Comparison of ENCODE assay signal across 12 mouse cellular contexts in the genomic region with DNA sequence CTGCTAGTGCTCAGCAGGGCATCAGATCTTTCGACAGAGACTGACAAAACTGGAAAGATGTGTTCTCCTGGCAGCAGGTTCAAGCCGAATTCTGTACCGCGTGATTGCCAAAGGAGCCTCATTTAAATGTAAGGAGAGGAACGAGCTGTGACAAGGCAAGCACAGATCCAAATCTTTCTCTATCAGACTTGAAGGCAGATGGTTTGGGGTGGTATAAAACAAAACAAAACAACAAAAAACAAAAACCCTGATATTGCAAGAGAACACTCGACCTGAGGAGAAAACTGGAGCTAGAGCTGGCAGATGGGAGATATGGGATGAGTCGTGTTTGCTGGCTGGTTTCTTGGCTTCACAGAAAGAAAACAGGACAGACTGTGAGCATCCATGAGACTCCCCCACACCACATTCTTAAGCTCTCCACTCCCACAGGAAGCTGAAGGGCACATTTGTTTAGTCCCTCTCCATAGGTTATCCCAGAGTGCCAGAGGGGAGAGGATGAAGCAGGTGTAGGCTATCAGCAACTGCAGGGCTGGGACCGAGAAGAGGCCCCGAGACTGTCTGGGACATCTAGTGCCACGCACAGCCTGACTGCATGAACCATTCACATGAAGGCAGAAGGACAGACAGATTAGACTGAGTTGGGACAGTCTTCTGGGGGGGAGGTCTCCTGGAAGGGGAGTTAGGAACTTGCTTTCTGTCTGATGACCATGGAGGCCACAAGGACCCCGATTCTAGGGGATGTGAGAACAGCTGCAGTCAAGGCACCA. TPM values are rescaled to one million over a fixed set of nuclear protein-coding genes. Genes with fewer than 3 reads are reported as not detected.
DNase-seq lines count a peak whose midpoint lies in the region; ATAC-seq and TF ChIP-seq lines count a peak whose summit lies in the region.
"Had no signal": no experiment of that assay in that cellular context is flagged by ENCODE, and none has a peak within 500 bp of the region (broad histone marks: within the 10 kb centered on the region; RNA-seq: fewer than 3 reads in every experiment).

No protein-coding gene starts in this region.

- TF ChIP-seq RAD21 in MEL (IDR thresholded peaks at IDR 0.05; ENCODE audit: low read depth, low read length), result no peak

- no peaks in the 10 kb centered on the region for H3K27me3 ChIP-seq in MEL (ENCODE audit: control insufficient read depth in 1 of 2, insufficient read depth in 2 of 2, low read length in 2 of 2)
- H3K27me3 ChIP-seq in intestine, embryonic 16.5 days (replicated peaks; ENCODE audit: control insufficient read depth, insufficient read depth, low read length), result no peaks in the 10 kb centered on the region
- H3K27me3 ChIP-seq: midbrain, embryonic 15.5 days had no signal

- H3K4me3 ChIP-seq in layer of hippocampus, adult 2 months, result no peak overlapping the region
- peak overlapping the region; percentile 25 to 26 for H3K4me3 ChIP-seq in MEL (ENCODE audit: control insufficient read depth in 1 of 2, insufficient read depth in 1 of 2, low read depth in 2 of 2, low read length in 2 of 2)
- H3K4me3 ChIP-seq in intestine, embryonic 16.5 days (ENCODE audit: low read length), result no peak overlapping the region
- H3K4me3 ChIP-seq: midbrain, embryonic 15.5 days had no signal

- no peaks in the 10 kb centered on the region for H3K9me3 ChIP-seq in MEL (replicated peaks; ENCODE audit: insufficient read depth, low read length)
- no peaks in the 10 kb centered on the region for H3K9me3 ChIP-seq in intestine, embryonic 16.5 days (ENCODE audit: control insufficient read depth, low read length)
- H3K9me3 ChIP-seq: midbrain, embryonic 15.5 days had no signal

- H3K27ac ChIP-seq in layer of hippocampus, adult 2 months, result peak overlapping the region; percentile 84
- peak overlapping the region; percentile 15; the same call in 1 of the 2 replicates for H3K27ac ChIP-seq in MEL (ENCODE audit: control insufficient read depth, low read depth, low read length)
- peak overlapping the region; percentile 65 for H3K27ac ChIP-seq in intestine, embryonic 16.5 days (ENCODE audit: low read length)
- H3K27ac ChIP-seq: midbrain, embryonic 15.5 days had no signal

- peak; percentile 33 for ATAC-seq in intestine, embryonic 16.5 days
- ATAC-seq in erythroid progenitor cell, adult 5-6 weeks (replicated peaks; ENCODE audit: low FRiP score, poor library complexity, severe bottlenecking), result no peak
- ATAC-seq: midbrain, embryonic 15.5 days had no signal

- peak in 1 of 2 experiments; percentile 15; a peak in 2 of 4 replicates for TF ChIP-seq EP300 in MEL (IDR thresholded peaks at IDR 0.05; ENCODE audit: low read depth in 1 of 2, low read length in 2 of 2)

- H3K9ac ChIP-seq in MEL (ENCODE audit: control insufficient read depth, low read depth, low read length, poor library complexity, severe bottlenecking), result peak overlapping the region; percentile 13
- no peak overlapping the region for H3K9ac ChIP-seq in intestine, embryonic 16.5 days (ENCODE audit: low read depth, low read length)
- H3K9ac ChIP-seq: midbrain, embryonic 15.5 days had no signal

- H3K4me1 ChIP-seq in MEL (ENCODE audit: control insufficient read depth in 1 of 2, insufficient read depth in 2 of 2, low read length in 2 of 2), result peaks cover 16 to 18% of the 10 kb centered on the region in 2 experiments
- peaks cover 5% of the 10 kb centered on the region; the same call in 1 of the 2 replicates for H3K4me1 ChIP-seq in intestine, embryonic 16.5 days (ENCODE audit: control insufficient read depth, insufficient read depth, low read length)
- H3K4me1 ChIP-seq: midbrain, embryonic 15.5 days had no signal

- DNase-seq in frontal cortex, postnatal 36 days (ENCODE audit: low spot score in 2 of 2), result peak; percentile 25 to 31
- no peak for DNase-seq in frontal cortex, postnatal 10 days (ENCODE audit: low spot score in 2 of 2)
- peak in 1 of 2 experiments; percentile 45 for DNase-seq in layer of hippocampus, adult 2 months (ENCODE audit: low spot score in 2 of 2)
- no peak for DNase-seq in layer of hippocampus, postnatal 25 days (ENCODE audit: extremely low spot score in 1 of 2, low spot score in 1 of 2)
- peak; percentile 47 for DNase-seq in MEL (ENCODE audit: low read depth, low spot score)
- DNase-seq in left cerebral cortex, adult 11 months (ENCODE audit: low spot score), result no peak
- DNase-seq: cerebellum, postnatal 25 days had no signal

- no peaks in the 10 kb centered on the region for H3K79me2 ChIP-seq in MEL (ENCODE audit: control insufficient read depth, insufficient read depth, low read length, poor library complexity)

- no peak for TF ChIP-seq POLR2A in MEL (IDR thresholded peaks at IDR 0.05; ENCODE audit: control insufficient read depth in 1 of 2, insufficient read depth in 1 of 2, low read depth in 1 of 2, low read length in 2 of 2, poor library complexity in 1 of 2)

- no peak overlapping the region for H3K4me2 ChIP-seq in intestine, embryonic 16.5 days (ENCODE audit: low read depth, low read length)
- H3K4me2 ChIP-seq: midbrain, embryonic 15.5 days had no signal

- no peak for TF ChIP-seq CTCF in layer of hippocampus, adult 2 months (conservative IDR thresholded peaks at IDR 0.05)
- TF ChIP-seq CTCF in MEL (IDR thresholded peaks at IDR 0.05 in 2 of 3, conservative IDR thresholded peaks at IDR 0.05 in 1 of 3; ENCODE audit: control insufficient read depth in 1 of 3, insufficient read depth in 1 of 3, low read depth in 2 of 3, low read length in 3 of 3, poor library complexity in 1 of 3, severe bottlenecking in 1 of 3), result no peak

- WGBS in intestine, embryonic 16.5 days, result 47% methylated on average over 11 of the region's 11 CpGs

- H3K36me3 ChIP-seq in MEL (ENCODE audit: control insufficient read depth in 1 of 2, insufficient read depth in 2 of 2, low read length in 2 of 2), result peaks cover 0 to 24% of the 10 kb centered on the region in 2 experiments; a peak in 3 of 4 replicates
- no peaks in the 10 kb centered on the region for H3K36me3 ChIP-seq in intestine, embryonic 16.5 days (ENCODE audit: control insufficient read depth, insufficient read depth, low read length)
- H3K36me3 ChIP-seq: midbrain, embryonic 15.5 days had no signal

TF ChIP-seq in MEL, 35 proteins besides CTCF, POLR2A, EP300 and RAD21 (continues in another document):
- TF ChIP-seq JUND (IDR thresholded peaks at IDR 0.05; ENCODE audit: low read depth, low read length), result no peak
- no peak for TF ChIP-seq MAZ (IDR thresholded peaks at IDR 0.05; ENCODE audit: low read depth, low read length)
- TF ChIP-seq ZKSCAN1 (IDR thresholded peaks at IDR 0.05; ENCODE audit: low read depth, low read length), result no peak
- no peak for TF ChIP-seq CHD2 (IDR thresholded peaks at IDR 0.05; ENCODE audit: low read length)
- TF ChIP-seq MYC (IDR thresholded peaks at IDR 0.05; ENCODE audit: low read depth, low read length), result no peak

RNA-seq across cellular contexts. Expression of gene Acot1, which starts 10.8 kb away (rescaled TPM):
- total RNA-seq in layer of hippocampus, adult 2 months (2021), result 10 to 100 TPM; 27.0 to 28.3 TPM
- total RNA-seq in layer of hippocampus, postnatal 25 days (2021), result 10 to 100 TPM; 25.6 to 30.9 TPM
- total RNA-seq in MEL (2012; rRNA removed), result 1.5 and 1.9 TPM in 2 replicates
- 10 to 100 TPM in 1 of 2 experiments, not detected in 1; 12.7 TPM for polyA plus RNA-seq in MEL (2012; ENCODE audit: insufficient read depth in 1 of 2, insufficient read length in 2 of 2, low read depth in 1 of 2, low replicate concordance in 2 of 2, missing spikeins in 1 of 2)
- 159 and 188 TPM in 2 replicates for polyA plus RNA-seq in intestine, embryonic 16.5 days (2015; fragmentation: Nextera tagmentation; extraction: Ambion mirVana)
- total RNA-seq in erythroid progenitor cell, adult 5-6 weeks (2015; ENCODE audit: low replicate concordance), result 2.2 TPM in 1 of 2 replicates, not detected in the other
- 13.4 TPM in 1 of 2 replicates, not detected in the other for total RNA-seq in erythroid progenitor cell, adult 5-6 weeks (2017; ENCODE audit: low replicate concordance)

RNA-seq across cellular contexts. Expression of gene Acot2, which starts 10.9 kb away (rescaled TPM):
- total RNA-seq in layer of hippocampus, adult 2 months (2021), result 10 to 100 TPM; 16.2 to 18.1 TPM
- total RNA-seq in layer of hippocampus, postnatal 25 days (2021), result 10 to 100 TPM; 14.9 to 16.2 TPM
- 9.8 and 14.6 TPM in 2 replicates for total RNA-seq in MEL (2012; rRNA removed)
- 10 to 100 TPM in 1 of 2 experiments, not detected in 1; 13.0 TPM for polyA plus RNA-seq in MEL (2012; ENCODE audit: insufficient read depth in 1 of 2, insufficient read length in 2 of 2, low read depth in 1 of 2, low replicate concordance in 2 of 2, missing spikeins in 1 of 2)
- polyA plus RNA-seq in intestine, embryonic 16.5 days (2015; fragmentation: Nextera tagmentation; extraction: Ambion mirVana), result 35.3 and 39.5 TPM in 2 replicates
- 0.72 and 1.3 TPM in 2 replicates for total RNA-seq in erythroid progenitor cell, adult 5-6 weeks (2015; ENCODE audit: low replicate concordance)
- 0.53 and 0.77 TPM in 2 replicates for total RNA-seq in erythroid progenitor cell, adult 5-6 weeks (2017; ENCODE audit: low replicate concordance)

RNA-seq across cellular contexts. Expression of gene Heatr4, which starts 13.9 kb away (rescaled TPM):
- total RNA-seq in layer of hippocampus, adult 2 months (2021), result not detected
- not detected for total RNA-seq in layer of hippocampus, postnatal 25 days (2021)
- total RNA-seq in MEL (2012; rRNA removed), result not detected in 2 replicates
- under 1 TPM in 1 of 2 experiments, not detected in 1; 0.03 TPM for polyA plus RNA-seq in MEL (2012; ENCODE audit: insufficient read depth in 1 of 2, insufficient read length in 2 of 2, low read depth in 1 of 2, low replicate concordance in 2 of 2, missing spikeins in 1 of 2)
- not detected in 2 replicates for polyA plus RNA-seq in intestine, embryonic 16.5 days (2015; fragmentation: Nextera tagmentation; extraction: Ambion mirVana)
- total RNA-seq in erythroid progenitor cell, adult 5-6 weeks (2015; ENCODE audit: low replicate concordance), result not detected in 2 replicates
- total RNA-seq in erythroid progenitor cell, adult 5-6 weeks (2017; ENCODE audit: low replicate concordance), result not detected in 2 replicates
- polyA plus RNA-seq: spleen, adult 2 months had no signal

RNA-seq across cellular contexts. Expression of gene Acot4, which starts 39.7 kb away (rescaled TPM):
- total RNA-seq in layer of hippocampus, adult 2 months (2021), result 1 to 10 TPM; 3.2 to 3.4 TPM
- total RNA-seq in layer of hippocampus, postnatal 25 days (2021), result 1 to 10 TPM; 2.5 to 4.0 TPM
- 0.08 TPM in 1 of 2 replicates, not detected in the other for total RNA-seq in MEL (2012; rRNA removed)
- polyA plus RNA-seq in MEL (2012; ENCODE audit: insufficient read depth in 1 of 2, insufficient read length in 2 of 2, low read depth in 1 of 2, low replicate concordance in 2 of 2, missing spikeins in 1 of 2), result under 1 TPM in 1 of 2 experiments, not detected in 1; 0.08 TPM
- polyA plus RNA-seq in intestine, embryonic 16.5 days (2015; fragmentation: Nextera tagmentation; extraction: Ambion mirVana), result 12.9 and 20.6 TPM in 2 replicates
- not detected in 2 replicates for total RNA-seq in erythroid progenitor cell, adult 5-6 weeks (2015; ENCODE audit: low replicate concordance)
- not detected in 2 replicates for total RNA-seq in erythroid progenitor cell, adult 5-6 weeks (2017; ENCODE audit: low replicate concordance)

RNA-seq across cellular contexts. Expression of gene Gm49366, which starts 40.2 kb away (rescaled TPM):
- total RNA-seq in layer of hippocampus, adult 2 months (2021), result 1 to 10 TPM in 1 of 2 experiments, not detected in 1; 2.9 TPM
- total RNA-seq in layer of hippocampus, postnatal 25 days (2021), result not detected
- total RNA-seq in MEL (2012; rRNA removed), result not detected in 2 replicates
- polyA plus RNA-seq in MEL (2012; ENCODE audit: insufficient read depth in 1 of 2, insufficient read length in 2 of 2, low read depth in 1 of 2, low replicate concordance in 2 of 2, missing spikeins in 1 of 2), result not detected
- not detected in 2 replicates for polyA plus RNA-seq in intestine, embryonic 16.5 days (2015; fragmentation: Nextera tagmentation; extraction: Ambion mirVana)
- total RNA-seq in erythroid progenitor cell, adult 5-6 weeks (2015; ENCODE audit: low replicate concordance), result not detected in 2 replicates
- not detected in 2 replicates for total RNA-seq in erythroid progenitor cell, adult 5-6 weeks (2017; ENCODE audit: low replicate concordance)
- total RNA-seq: heart, postnatal 10 days had no signal
- polyA plus RNA-seq: midbrain, embryonic 15.5 days; spleen, adult 2 months had no signal

Comparison
In these comparisons a context has a peak if more than half of its experiments do, and no peak if none do; other contexts are left out.
1. DNase-seq: peak in frontal cortex, postnatal 36 days (2 of 2) and MEL (single experiment); none in frontal cortex, postnatal 10 days (0 of 2), layer of hippocampus, postnatal 25 days (0 of 2) and left cerebral cortex, adult 11 months (single experiment).
2. H3K27ac ChIP-seq: peak in every context shown above with its lines; median percentile 84 in layer of hippocampus, adult 2 months; 65 in intestine, embryonic 16.5 days; 15 in MEL.
3. H3K4me3 ChIP-seq: peak in MEL (2 of 2); none in layer of hippocampus, adult 2 months (single experiment) and intestine, embryonic 16.5 days (single experiment).